Mouse (Mus musculus): Measurements from ENCODE around the gene Akr7a5.

- TF ChIP-seq CTCF (conservative IDR thresholded peaks at IDR 0.05; ENCODE audit: insufficient read depth, insufficient read length, low read depth, low read length) (no peak), POLR2A (IDR thresholded peaks at IDR 0.05; ENCODE audit: low read depth, low read length) (no peak)
Measured at GRCm38 (mm10) chr4:139340835-139341234, 30.3 kb downstream of the Akr7a5 start.
